Mouse (Mus musculus) kidney, adult 2 months (tissue): ENCODE data around the gene Syf2. TPM values are rescaled to one million over a fixed set of nuclear protein-coding genes. Genes with fewer than 3 reads are reported as not detected.

ENCODE experiments used
- DNase-seq: peaks from one replicate; pipeline ENCODE4 v3.0.0; 2021
- H3K27ac ChIP-seq: fragments of 200-500 bp; 2 replicates; pipeline ENCODE4 v1.5.1; 2012; ENCODE audit warnings: low read depth, low read length, control low read depth, inconsistent platforms; ENCODE audit not compliant: insufficient read depth
- H3K27me3 ChIP-seq: fragments of 200-500 bp; replicated peaks from 2 replicates; pipeline ENCODE4 v1.6.1; 2012; ENCODE audit warnings: mild to moderate bottlenecking, moderate library complexity, low read length, inconsistent platforms; ENCODE audit not compliant: control insufficient read depth, insufficient read depth
- H3K36me3 ChIP-seq: fragments of 200-500 bp; 2 replicates; pipeline ENCODE4 v1.6.1; 2012; ENCODE audit warnings: mild to moderate bottlenecking, moderate library complexity, low read length, inconsistent platforms; ENCODE audit not compliant: control insufficient read depth, insufficient read depth
- H3K4me1 ChIP-seq: fragments of 200-500 bp; 2 replicates; pipeline ENCODE4 v1.6.1; 2011; ENCODE audit warnings: low read length; ENCODE audit not compliant: control insufficient read depth, insufficient read depth
- H3K4me3 ChIP-seq: fragments of 200-500 bp; 2 replicates; pipeline ENCODE4 v1.5.1; 2011; ENCODE audit warnings: mild to moderate bottlenecking, low read depth, low read length, control low read depth; ENCODE audit not compliant: insufficient read depth
- CTCF ChIP-seq: fragments of 200-500 bp; conservative IDR thresholded peaks from 2 replicates; pipeline ENCODE4 v1.5.1; 2011; ENCODE audit warnings: low read depth, mild to moderate bottlenecking, control low read depth, low read length, moderate library complexity, mixed read lengths; ENCODE audit not compliant: insufficient read depth, insufficient read length
- POLR2A ChIP-seq: fragments of 200-500 bp; IDR thresholded peaks from one replicate; pipeline ENCODE4 v1.6.1; 2011; ENCODE audit warnings: low read depth, low read length, control low read depth
- WGBS: fragments of 180-500 bp; shearing (Covaris S2); methylation state at CpG from one replicate; pipeline ENCODE4 v1.1.7; 2018; 5-methylcytosine and 5-hydroxymethylcytosine counted together
- polyA plus RNA-seq: library from polyadenylated mRNA; depleted of rRNA; stranded (reverse); fragments of >200 nt; gene quantifications from 2 replicates; pipeline ENCODE4 v1.2.3, GENCODE M21; 2012

Syf2 gene
- polyA plus RNA-seq, 1 experiment = 34.3 TPM

DNA sequence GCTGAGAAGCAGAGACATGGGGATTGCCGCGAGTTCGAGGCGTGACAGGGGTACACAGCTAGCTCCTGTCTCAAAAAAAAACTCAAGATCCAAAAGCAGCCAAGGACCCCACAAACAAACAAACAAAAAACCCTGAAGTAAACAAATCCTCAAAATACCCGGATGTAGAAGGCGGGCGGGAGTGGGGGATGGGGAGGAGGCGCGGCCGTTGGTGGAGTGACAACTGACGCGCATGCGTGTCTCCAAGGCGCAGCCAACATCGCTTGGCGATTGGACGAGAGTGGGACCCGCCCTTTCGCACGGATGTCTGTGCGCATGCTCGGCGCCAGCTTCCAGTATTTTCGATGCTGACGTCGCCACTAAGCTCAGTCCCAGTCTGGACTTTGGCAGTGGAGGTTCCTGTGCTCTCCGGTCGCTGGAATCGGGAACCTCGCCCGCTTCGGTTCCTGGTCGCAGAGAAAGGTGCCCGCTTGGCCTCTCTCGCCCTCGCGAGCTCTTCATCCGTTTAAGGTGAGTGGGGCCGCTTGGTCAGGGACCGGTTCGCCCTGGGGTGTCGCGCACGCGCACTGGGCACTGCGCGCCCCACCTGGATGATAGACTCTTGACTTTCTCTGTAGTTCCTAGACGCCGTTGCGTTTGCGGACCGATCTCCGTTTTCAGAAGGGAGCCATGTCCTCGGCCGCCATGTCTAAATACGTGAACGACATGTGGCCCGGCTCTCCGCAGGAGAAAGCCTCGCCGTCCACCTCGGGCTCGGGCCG is 7.3 kb upstream of the Syf2 start, which contains the start of gene Rsrp1:
Rsrp1 (plus strand) TSS at position 335 of the 761 bp plus-strand sequence.
- WGBS = 0% methylated on average over 64 of the region's 64 CpGs

DNA sequence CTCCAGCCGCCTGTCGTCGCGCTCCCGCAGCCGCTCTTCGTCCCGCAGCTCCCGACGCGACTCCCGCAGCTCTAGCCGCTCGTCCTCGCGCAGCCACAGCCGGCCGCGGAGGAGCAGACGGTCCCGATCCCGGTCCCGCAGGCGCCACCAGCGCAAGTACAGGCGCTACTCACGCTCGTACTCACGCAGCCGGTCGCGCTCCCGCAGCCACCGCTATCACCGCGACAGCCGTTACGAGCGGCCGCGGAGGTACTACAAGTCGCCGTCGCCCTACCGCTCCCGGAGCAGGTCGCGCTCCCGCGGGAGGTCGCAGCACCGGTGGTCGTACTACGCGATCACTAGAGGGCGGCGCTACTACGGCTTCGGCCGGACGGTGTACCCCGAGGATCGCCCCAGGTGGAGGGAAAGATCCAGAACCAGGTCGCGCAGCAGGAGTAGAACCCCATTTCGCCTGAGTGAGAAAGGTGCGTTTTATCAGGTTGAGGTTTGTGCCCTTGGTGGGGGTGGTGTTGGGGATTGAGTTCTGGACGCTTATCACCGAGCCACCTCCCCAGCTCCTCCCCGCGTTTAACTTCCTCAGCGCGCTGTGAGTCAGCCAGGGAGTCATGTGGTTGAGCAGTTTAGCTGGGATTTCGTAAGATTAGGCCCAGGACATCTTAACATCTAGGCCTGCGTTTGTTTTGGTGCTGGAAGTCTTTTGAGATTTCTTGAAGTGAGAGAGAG is 6.5 kb upstream of the Syf2 start:
- whole genome bisulfite sequencing = under 1% methylated on average over 75 of the region's 75 CpGs
- TF ChIP-seq CTCF (no peak), POLR2A (no peak)
- Histone ChIP-seq H3K27ac (peak overlapping the region; percentile 88), H3K4me3 (peak overlapping the region; percentile 77), H3K27me3 (no peaks in the 10 kb centered on the region), H3K4me1 (peaks cover 7% of the 10 kb centered on the region; the same call in 1 of the 2 replicates), H3K36me3 (peaks cover 18% of the 10 kb centered on the region)
- DNase-seq = peak; percentile 71

More for the DNA sequence above, 7.3 kb upstream of the Syf2 start, which contains the start of gene Rsrp1:
- peaks cover 7% of the 10 kb centered on the region; the same call in 1 of the 2 replicates for H3K4me1 ChIP-seq
- H3K27me3 ChIP-seq = no peaks in the 10 kb centered on the region
- peaks cover 18% of the 10 kb centered on the region for H3K36me3 ChIP-seq
- peak within 1 kb of the TSS; percentile 98 for H3K27ac ChIP-seq
- peak within 1 kb of the TSS; percentile 77 for H3K4me3 ChIP-seq
- no peak for TF ChIP-seq CTCF
- TF ChIP-seq POLR2A = peak; percentile 100
- peak; percentile 99 for DNase-seq

DNA sequence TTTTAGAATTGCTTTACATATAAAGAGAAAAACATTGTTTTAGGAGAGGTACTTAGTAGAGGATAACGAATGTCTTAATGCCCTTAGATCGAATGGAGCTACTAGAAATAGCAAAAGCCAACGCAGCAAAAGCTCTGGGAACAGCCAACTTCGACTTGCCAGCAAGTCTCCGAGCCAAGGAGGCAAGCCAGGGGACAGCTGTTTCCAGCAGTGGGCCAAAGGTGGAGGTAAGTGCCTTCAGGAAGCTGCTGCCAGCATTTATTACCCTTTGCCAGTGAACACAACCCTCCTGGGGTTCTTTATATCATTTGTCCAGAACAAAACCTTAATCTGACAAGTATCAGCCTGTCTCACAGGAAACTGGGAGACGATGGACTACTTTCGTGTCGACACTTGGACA is 5.5 kb upstream of the Syf2 start:
- peak overlapping the region; percentile 44 for H3K4me3 ChIP-seq
- H3K4me1 ChIP-seq = peaks cover 7% of the 10 kb centered on the region; the same call in 1 of the 2 replicates
- WGBS = 12% methylated on average over 8 of the region's 8 CpGs
- H3K27me3 ChIP-seq = no peaks in the 10 kb centered on the region
- TF ChIP-seq POLR2A = no peak
- TF ChIP-seq CTCF = no peak
- H3K27ac ChIP-seq = no peak overlapping the region
- DNase-seq = peak; percentile 68
- H3K36me3 ChIP-seq = peaks cover 18% of the 10 kb centered on the region

DNA sequence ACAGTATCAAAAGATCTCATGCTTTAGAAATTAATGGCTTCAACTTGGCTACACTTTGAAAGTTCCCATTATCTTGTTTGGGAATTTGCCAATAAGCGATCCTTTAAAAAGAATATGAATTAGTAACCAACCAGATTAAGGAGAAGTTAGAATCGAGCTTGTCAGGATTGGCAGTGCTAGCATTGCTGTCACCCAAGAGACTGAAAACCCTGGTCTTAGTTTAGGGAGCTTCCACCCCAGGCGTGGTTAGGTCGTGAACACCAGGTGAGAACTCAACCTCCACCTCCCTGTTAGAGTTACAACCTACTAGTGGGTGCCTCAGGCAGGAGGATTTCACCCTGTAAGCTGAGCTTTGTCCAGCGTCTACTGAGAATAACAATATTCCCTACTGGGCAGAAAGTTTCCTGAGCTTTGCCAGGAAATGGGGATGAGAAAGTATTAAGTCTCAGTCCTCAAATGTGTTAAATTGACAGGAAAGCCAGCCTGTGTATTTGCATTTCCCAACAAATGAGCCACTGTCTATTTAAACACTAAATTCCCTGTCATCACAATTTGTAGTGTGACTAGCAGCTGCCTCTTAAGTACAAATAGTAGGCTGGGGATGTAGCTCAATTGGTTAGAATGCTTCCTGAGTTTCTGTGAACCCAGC is 2.8 kb upstream of the Syf2 start:
- peak; percentile 23 for DNase-seq
- H3K27ac ChIP-seq = no peak overlapping the region
- 52% methylated on average over 5 of the region's 5 CpGs for WGBS
- TF ChIP-seq POLR2A = no peak
- no peak for TF ChIP-seq CTCF
- peaks cover 18% of the 10 kb centered on the region for H3K36me3 ChIP-seq
- no peaks in the 10 kb centered on the region for H3K27me3 ChIP-seq
- H3K4me3 ChIP-seq = no peak overlapping the region
- H3K4me1 ChIP-seq = peaks cover 7% of the 10 kb centered on the region; the same call in 1 of the 2 replicates

DNA sequence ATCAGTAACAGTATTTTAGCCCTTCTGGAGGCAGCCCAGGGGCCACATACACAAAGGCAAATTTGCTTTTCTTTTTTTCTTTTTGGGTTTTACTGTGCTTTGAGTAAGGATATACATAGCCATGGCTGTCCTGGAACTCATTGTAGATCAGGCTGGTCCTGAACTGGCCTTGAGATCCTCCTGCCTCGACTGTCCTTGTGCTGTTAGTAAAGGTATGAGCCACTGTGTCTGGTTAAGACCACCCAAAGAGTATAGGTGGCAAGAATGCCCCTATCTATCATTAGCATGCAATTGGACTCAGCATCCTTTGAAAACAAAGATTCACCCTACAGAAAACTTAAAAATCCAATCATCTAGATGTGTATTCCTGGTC is 2.2 kb upstream of the Syf2 start:
- H3K27ac ChIP-seq = no peak overlapping the region
- H3K27me3 ChIP-seq = no peaks in the 10 kb centered on the region
- peaks cover 7% of the 10 kb centered on the region; the same call in 1 of the 2 replicates for H3K4me1 ChIP-seq
- DNase-seq = no peak
- H3K36me3 ChIP-seq = peaks cover 18% of the 10 kb centered on the region
- 78% methylated on average over 1 of the region's 1 CpGs for WGBS
- TF ChIP-seq CTCF (no peak), POLR2A (no peak)
- no peak overlapping the region for H3K4me3 ChIP-seq

DNA sequence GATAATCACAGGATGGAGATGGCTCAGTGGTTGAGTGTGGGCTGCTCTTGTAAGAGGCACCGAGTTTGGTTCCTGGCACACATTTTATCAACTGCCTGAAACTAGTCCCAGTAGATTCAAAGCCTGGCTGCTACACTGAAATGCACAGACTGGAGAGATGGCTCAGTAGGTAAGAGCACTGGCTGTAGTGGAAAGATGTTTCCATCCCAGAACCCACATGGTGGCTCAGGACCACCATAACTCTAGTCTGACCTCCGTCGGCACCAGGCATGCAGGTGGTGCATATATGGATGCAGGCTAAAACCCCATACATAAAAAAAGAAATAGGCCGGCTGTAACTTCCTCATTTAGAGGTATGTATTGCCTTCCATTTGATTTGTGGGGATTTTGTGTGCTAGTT is 1.2 kb upstream of the Syf2 start:
- WGBS = 64% methylated on average over 4 of the region's 4 CpGs
- Histone ChIP-seq H3K4me1 (peaks cover 7% of the 10 kb centered on the region; the same call in 1 of the 2 replicates), H3K27me3 (no peaks in the 10 kb centered on the region), H3K4me3 (no peak overlapping the region), H3K36me3 (peaks cover 16% of the 10 kb centered on the region), H3K27ac (no peak overlapping the region)
- TF ChIP-seq CTCF (no peak), POLR2A (no peak)
- no peak for DNase-seq

DNA sequence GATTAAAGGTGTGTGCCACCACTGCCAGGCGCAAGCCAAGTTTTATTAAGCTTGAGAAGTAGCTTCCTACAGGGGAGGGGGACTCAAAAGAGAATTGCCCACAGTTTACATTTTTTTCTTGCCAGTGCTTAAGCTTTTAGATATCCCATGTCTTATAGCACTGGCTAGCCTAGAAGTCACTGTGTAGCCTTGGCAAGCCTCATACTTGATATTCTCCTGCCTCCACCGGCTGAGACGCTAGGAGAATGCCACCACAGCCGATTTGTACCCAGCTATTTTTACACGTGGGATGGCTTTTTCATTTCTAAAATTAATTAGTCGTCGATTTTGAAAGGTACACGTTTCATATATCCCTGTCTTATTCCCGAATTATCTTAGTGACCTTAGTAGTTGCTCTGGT is 508 bp upstream of the Syf2 start:
- Histone ChIP-seq H3K27ac (peak overlapping the region; percentile 36; the same call in 1 of the 2 replicates), H3K4me1 (peaks cover 5% of the 10 kb centered on the region; the same call in 1 of the 2 replicates), H3K27me3 (no peaks in the 10 kb centered on the region), H3K36me3 (peaks cover 16% of the 10 kb centered on the region), H3K4me3 (peak overlapping the region; percentile 42)
- TF ChIP-seq CTCF (no peak), POLR2A (no peak)
- no peak for DNase-seq
- 22% methylated on average over 9 of the region's 9 CpGs for WGBS
